Mouse (Mus musculus) lung, postnatal 0 days (tissue): ENCODE results near the gene Sh3tc1.

Source experiments
- CTCF ChIP-seq: IDR thresholded peaks from 2 replicates; pipeline ENCODE4 v1.5.1; 2016; ENCODE audit warnings: antibody characterized with exemption, mild to moderate bottlenecking
- EP300 ChIP-seq: IDR thresholded peaks from 2 replicates; pipeline ENCODE4 v1.6.1; 2016; ENCODE audit warnings: antibody characterized with exemption, mild to moderate bottlenecking, control low read depth

DNA sequence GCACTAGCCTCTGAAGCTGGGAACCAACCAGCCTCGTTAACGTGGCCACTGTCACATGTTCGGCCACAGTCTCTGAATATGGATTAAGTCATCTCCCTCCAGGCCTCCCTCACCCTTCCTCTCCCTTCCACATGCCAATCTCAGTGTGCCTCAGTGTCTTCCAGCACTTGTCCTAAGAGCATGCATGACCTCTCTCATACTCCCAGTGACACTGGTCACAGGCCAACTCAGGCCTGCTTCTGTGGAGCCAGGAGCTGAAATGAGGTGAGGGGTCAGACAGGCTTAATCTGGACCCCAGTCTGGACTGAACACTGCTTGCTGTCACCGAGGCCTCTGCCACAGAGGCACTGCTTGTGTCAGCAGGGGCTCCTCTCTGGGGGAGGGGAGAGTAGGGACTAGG, 53.5 kb downstream of the Sh3tc1 start:
- no peak for TF ChIP-seq CTCF
- TF ChIP-seq EP300: no peak
